Mouse (Mus musculus) ES-Bruce4 (cell line): ENCODE data around the gene Foxb1. TPM values are rescaled to one million over a fixed set of nuclear protein-coding genes. Genes with fewer than 3 reads are reported as not detected.

Experiments
- H3K27ac ChIP-seq: 2 replicates; pipeline ENCODE4 v1.5.1; 2012; ENCODE audit warnings: low read length, inconsistent platforms; ENCODE audit not compliant: insufficient read depth
- H3K27me3 ChIP-seq: 2 replicates; pipeline ENCODE4 v1.6.1; 2012; ENCODE audit warnings: mild to moderate bottlenecking, low read length, inconsistent platforms; ENCODE audit not compliant: control insufficient read depth, poor library complexity, insufficient read depth, severe bottlenecking
- H3K36me3 ChIP-seq: 2 replicates; pipeline ENCODE4 v1.6.1; 2012; ENCODE audit warnings: inconsistent platforms, mild to moderate bottlenecking, low read length, moderate library complexity; ENCODE audit not compliant: control insufficient read depth, poor library complexity, insufficient read depth, severe bottlenecking
- H3K4me1 ChIP-seq: one replicate; pipeline ENCODE4 v1.8.1; 2011; ENCODE audit warnings: low read length; ENCODE audit not compliant: control insufficient read depth, insufficient read depth
- H3K4me3 ChIP-seq: 2 replicates; pipeline ENCODE4 v1.5.1; 2011; ENCODE audit warnings: low read depth, mild to moderate bottlenecking, low read length
- H3K9ac ChIP-seq: 2 replicates; pipeline ENCODE4 v1.6.1; 2012; ENCODE audit warnings: low read depth, mild to moderate bottlenecking, inconsistent platforms; ENCODE audit not compliant: poor library complexity, severe bottlenecking
- H3K9me3 ChIP-seq: replicated peaks from 2 replicates; pipeline ENCODE4 v1.6.1; 2012; ENCODE audit warnings: mild to moderate bottlenecking, low read length, inconsistent platforms; ENCODE audit not compliant: control insufficient read depth, poor library complexity, insufficient read depth, severe bottlenecking
- CTCF ChIP-seq: IDR thresholded peaks from one replicate; pipeline ENCODE4 v1.8.1; 2011; ENCODE audit warnings: low read depth, low read length
- EP300 ChIP-seq: IDR thresholded peaks from 2 replicates; pipeline ENCODE4 v1.6.1; 2011; ENCODE audit warnings: low read depth, low read length; ENCODE audit not compliant: insufficient read depth
- POLR2A ChIP-seq: IDR thresholded peaks from one replicate; pipeline ENCODE4 v1.8.1; 2011; ENCODE audit warnings: low read length; ENCODE audit not compliant: insufficient read depth
- polyA plus RNA-seq: library from polyadenylated mRNA; stranded (reverse); fragments of >200 nt; gene quantifications from 2 replicates; pipeline ENCODE4 v1.2.4, GENCODE M21; 2011; ENCODE audit warnings: low read depth; ENCODE audit not compliant: missing spikeins, insufficient read depth, insufficient read length

Foxb1 gene
- polyA plus RNA-seq, 1 experiment, result 0.60 TPM

DNA sequence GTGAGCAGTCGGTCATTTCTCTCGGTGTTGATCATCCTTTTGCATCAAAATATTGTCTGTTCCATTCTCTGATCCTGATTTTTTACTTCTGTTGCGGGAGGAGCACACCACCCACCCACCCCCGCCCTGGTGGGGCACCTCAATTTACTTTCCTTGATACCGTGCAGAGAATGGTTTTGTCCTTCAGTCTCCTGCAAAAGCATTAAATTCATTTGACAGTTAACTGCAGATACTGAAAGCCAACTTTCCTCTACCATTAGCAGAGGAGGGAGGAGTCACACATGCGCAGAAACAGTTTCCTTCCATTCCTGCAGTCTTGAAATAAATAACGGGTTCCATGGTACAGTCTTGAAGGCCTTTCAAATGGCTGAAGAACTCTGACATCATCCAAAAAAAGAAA, 46.4 kb downstream of the Foxb1 start:
- Histone ChIP-seq H3K4me1 (peaks cover 3% of the 10 kb centered on the region), H3K27ac (no peak overlapping the region), H3K4me3 (no peak overlapping the region), H3K9me3 (no peaks in the 10 kb centered on the region), H3K9ac (no peak overlapping the region), H3K36me3 (no peaks in the 10 kb centered on the region), H3K27me3 (no peaks in the 10 kb centered on the region)
- no peak for TF ChIP-seq CTCF
- TF ChIP-seq EP300, result no peak
- no peak for TF ChIP-seq POLR2A

DNA sequence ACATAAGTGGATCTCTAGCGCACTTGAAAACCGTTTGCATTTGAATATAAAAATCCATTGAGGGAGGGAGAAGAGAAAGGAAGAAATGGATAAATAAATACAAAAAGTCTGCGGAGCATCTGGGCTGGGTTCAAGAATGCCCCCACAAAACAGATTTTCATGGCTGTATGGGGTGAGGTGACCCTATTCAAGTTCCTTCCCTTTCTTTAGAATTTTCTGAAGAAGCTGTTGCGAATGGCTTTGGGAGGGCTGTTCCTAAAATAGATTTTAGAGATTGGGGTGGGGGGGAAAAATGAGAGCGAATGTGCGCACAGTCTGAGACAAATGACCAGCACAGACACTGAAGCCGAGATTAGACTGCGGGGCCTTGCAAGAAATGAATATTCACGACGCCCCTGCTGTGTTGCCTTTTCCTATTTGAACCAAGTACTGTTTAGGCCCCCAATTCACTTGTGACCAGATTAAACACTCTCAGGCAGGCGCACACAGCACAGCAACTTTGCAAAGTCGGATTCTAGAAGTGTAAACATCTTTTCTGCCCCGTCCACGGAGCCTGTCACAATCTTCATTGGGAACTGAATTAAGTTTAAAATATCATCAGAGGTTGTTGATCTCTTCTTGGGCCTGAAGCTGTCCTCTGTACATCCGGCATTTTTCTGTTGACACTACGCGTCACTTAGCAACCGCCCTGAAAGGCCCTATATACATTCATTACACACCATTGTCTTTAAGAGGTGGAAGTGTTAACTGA, 47.0 kb downstream of the Foxb1 start:
- no peak overlapping the region for H3K9ac ChIP-seq
- no peaks in the 10 kb centered on the region for H3K9me3 ChIP-seq
- no peak overlapping the region for H3K27ac ChIP-seq
- no peak for TF ChIP-seq CTCF
- no peak for TF ChIP-seq EP300
- no peak for TF ChIP-seq POLR2A
- peaks cover 3% of the 10 kb centered on the region for H3K4me1 ChIP-seq
- no peaks in the 10 kb centered on the region for H3K27me3 ChIP-seq
- no peaks in the 10 kb centered on the region for H3K36me3 ChIP-seq
- H3K4me3 ChIP-seq, result no peak overlapping the region

DNA sequence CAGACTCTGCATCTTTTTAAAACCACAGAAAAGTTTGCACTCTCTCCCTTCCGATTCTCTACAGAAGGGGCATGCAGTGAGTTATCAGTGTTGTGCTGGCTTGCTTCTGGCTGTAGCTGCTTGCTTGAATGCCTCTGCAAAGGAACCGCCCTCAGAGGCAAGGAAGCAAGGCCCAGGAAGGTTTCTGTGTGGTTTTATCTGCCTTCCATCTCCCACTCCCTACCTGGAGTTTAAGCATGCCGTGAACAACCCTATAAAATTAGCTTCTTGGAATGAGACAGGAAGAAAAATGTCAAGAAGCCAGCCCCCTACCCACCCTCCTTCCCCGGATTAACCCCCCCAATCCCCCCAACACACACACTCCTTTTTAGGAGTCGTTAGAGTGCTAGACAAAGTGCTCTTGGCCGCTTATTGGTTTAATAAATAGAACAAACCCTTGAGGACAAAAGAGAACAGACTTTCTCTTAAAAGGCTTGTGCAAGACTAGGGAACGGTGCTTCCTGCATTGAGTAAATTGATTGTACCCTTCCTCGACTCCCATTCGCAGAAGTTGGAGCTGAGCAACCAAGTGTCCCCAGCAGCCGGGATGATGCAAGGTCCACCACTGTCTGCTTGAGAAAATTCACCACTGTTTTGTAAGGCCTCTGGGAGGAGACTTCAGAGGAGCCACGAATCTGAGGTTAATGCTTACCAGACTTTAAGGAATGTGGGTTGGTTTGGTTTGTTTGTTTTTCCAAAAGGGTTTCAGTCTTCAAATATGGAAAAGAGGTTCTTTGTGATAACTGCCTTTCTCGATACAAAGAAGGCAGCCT, 47.8 kb downstream of the Foxb1 start:
- no peak overlapping the region for H3K9ac ChIP-seq
- H3K36me3 ChIP-seq, result no peaks in the 10 kb centered on the region
- H3K4me3 ChIP-seq, result no peak overlapping the region
- TF ChIP-seq POLR2A, result no peak
- no peaks in the 10 kb centered on the region for H3K27me3 ChIP-seq
- H3K4me1 ChIP-seq, result peaks cover 3% of the 10 kb centered on the region
- H3K9me3 ChIP-seq, result no peaks in the 10 kb centered on the region
- no peak overlapping the region for H3K27ac ChIP-seq

Other genes with a start within 250 kb of the Foxb1 start
- 63.6 and 65.6 TPM in 2 replicates for gene Bnip2, start 228.5 kb upstream of the Foxb1 start, polyA plus RNA-seq